Mouse (Mus musculus): ENCODE measurements around the gene Dpysl5.
A peak's percentile ranks its signal among the peaks of the same experiment; 100 is the strongest.
"Not testable (repeated sequence)": the region's sequence is repeated elsewhere in the genome, so short reads cannot be mapped to it uniquely, and the experiment has no call there.

The Dpysl5 gene

GRCm38 (mm10) chr5:30711147-30712001 lies at the start of gene Dpysl5:
Dpysl5 (plus strand) TSS chr5:30711564.
- DNase-seq = peak; percentile 82

GRCm38 (mm10) chr5:30665360-30665759 lies 46.0 kb upstream of the Dpysl5 start:
- DNase-seq = no peak

GRCm38 (mm10) chr5:30665968-30666367 lies 45.4 kb upstream of the Dpysl5 start:
- no peak for DNase-seq

- peak; percentile 91 for DNase-seq
These were observed 44.8 kb upstream of the Dpysl5 start, which contains the start of gene Cenpa for GRCm38 (mm10) chr5:30666391-30667195. Cenpa (plus strand) TSS chr5:30666777.

- DNase-seq = no peak
These were observed 44.1 kb upstream of the Dpysl5 start for GRCm38 (mm10) chr5:30667215-30667614.

GRCm38 (mm10) chr5:30667686-30668085 lies 43.7 kb upstream of the Dpysl5 start:
- DNase-seq = no peak

GRCm38 (mm10) chr5:30668637-30669495 lies 42.5 kb upstream of the Dpysl5 start:
- no peak for DNase-seq

- no peak for DNase-seq
These were observed 41.9 kb upstream of the Dpysl5 start for GRCm38 (mm10) chr5:30669496-30669830.

GRCm38 (mm10) chr5:30670091-30670490 lies 41.3 kb upstream of the Dpysl5 start:
- DNase-seq = no peak

GRCm38 (mm10) chr5:30674001-30674400 lies 37.4 kb upstream of the Dpysl5 start:
- DNase-seq = no peak

GRCm38 (mm10) chr5:30676800-30677199 lies 34.6 kb upstream of the Dpysl5 start:
- no peak for DNase-seq

- not testable (repeated sequence) for DNase-seq
These were observed 33.3 kb upstream of the Dpysl5 start for GRCm38 (mm10) chr5:30678069-30678468.

- no peak for DNase-seq
These were observed 32.6 kb upstream of the Dpysl5 start for GRCm38 (mm10) chr5:30678722-30679296.

GRCm38 (mm10) chr5:30679593-30679992 lies 31.8 kb upstream of the Dpysl5 start:
- no peak for DNase-seq

GRCm38 (mm10) chr5:30681970-30682369 lies 29.4 kb upstream of the Dpysl5 start:
- DNase-seq = no peak

GRCm38 (mm10) chr5:30682967-30683600 lies 28.3 kb upstream of the Dpysl5 start:
- DNase-seq = no peak

GRCm38 (mm10) chr5:30683993-30684392 lies 27.4 kb upstream of the Dpysl5 start:
- no peak for DNase-seq

GRCm38 (mm10) chr5:30686781-30687180 lies 24.6 kb upstream of the Dpysl5 start:
- no peak for DNase-seq

- DNase-seq = no peak
These were observed 10.9 kb upstream of the Dpysl5 start for GRCm38 (mm10) chr5:30700361-30701000.

- not testable (repeated sequence) for DNase-seq
These were observed 10.0 kb upstream of the Dpysl5 start for GRCm38 (mm10) chr5:30701373-30701772.

GRCm38 (mm10) chr5:30701866-30702265 lies 9.5 kb upstream of the Dpysl5 start:
- DNase-seq = no peak

All from liver (tissue).